Mouse (Mus musculus): Measurements from ENCODE around the gene Pink1.

DNA sequence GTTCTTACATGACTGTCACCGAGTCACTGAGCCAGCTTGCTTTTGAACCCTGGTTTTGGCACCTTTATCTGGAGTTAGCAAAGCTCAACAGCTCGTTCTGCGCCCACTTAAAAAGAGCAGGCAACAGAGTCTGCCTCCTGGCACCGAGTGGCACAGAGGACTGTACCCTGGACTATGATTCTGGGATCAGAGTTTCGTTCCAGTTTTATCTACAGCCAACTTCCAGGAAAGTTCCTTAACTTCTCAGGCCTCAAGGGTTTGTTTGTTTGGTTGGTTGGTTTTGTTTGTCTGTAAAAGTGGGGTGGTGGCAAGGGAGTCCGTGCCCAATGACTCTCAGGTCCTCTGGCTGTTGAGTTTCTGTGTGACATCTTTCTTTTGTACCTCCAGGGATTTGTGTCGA, 22.6 kb upstream of the Pink1 start:
- no peak for TF ChIP-seq POLR2A (IDR thresholded peaks at IDR 0.05; ENCODE audit: insufficient read depth, low read depth, low read length)
- no peak for TF ChIP-seq CTCF (IDR thresholded peaks at IDR 0.05; ENCODE audit: insufficient read depth, low read depth, low read length)

All from olfactory bulb, adult 2 months (tissue).